Mouse (Mus musculus) midbrain, embryonic 12.5 days (tissue): Measurements from ENCODE around the gene Slc29a2. TPM values are rescaled to one million over a fixed set of nuclear protein-coding genes. Genes with fewer than 3 reads are reported as not detected.
"Not testable (repeated sequence)": the region's sequence is repeated elsewhere in the genome, so short reads cannot be mapped to it uniquely, and the experiment has no call there.

Source experiments
- ATAC-seq: fragments of 200-750 bp; cut with Nextera tagmentation; 2 replicates; pipeline ENCODE4 v1.8.0; 2017; ENCODE audit warnings: low read depth, moderate TSS enrichment, moderate library complexity; ENCODE audit not compliant: low FRiP score
- H3K27ac ChIP-seq: fragments of 300-500 bp; sonication (generic); replicated peaks from 2 replicates; pipeline ENCODE4 v1.5.1; 2016; ENCODE audit warnings: mild to moderate bottlenecking
- H3K27me3 ChIP-seq: fragments of 300-500 bp; sonication (generic); 2 replicates; pipeline ENCODE4 v1.6.1; 2016; ENCODE audit warnings: mild to moderate bottlenecking
- H3K36me3 ChIP-seq: fragments of 300-500 bp; sonication (generic); 2 replicates; pipeline ENCODE4 v1.6.1; 2016
- H3K4me1 ChIP-seq: fragments of 300-500 bp; sonication (generic); 2 replicates; pipeline ENCODE4 v1.6.1; 2016
- H3K4me2 ChIP-seq: fragments of 300-500 bp; sonication (generic); replicated peaks from 2 replicates; pipeline ENCODE4 v1.6.1; 2016; ENCODE audit warnings: mild to moderate bottlenecking, moderate library complexity
- H3K4me3 ChIP-seq: fragments of 300-500 bp; sonication (generic); 2 replicates; pipeline ENCODE4 v1.5.1; 2016; ENCODE audit warnings: mild to moderate bottlenecking
- H3K9ac ChIP-seq: fragments of 300-500 bp; sonication (generic); replicated peaks from 2 replicates; pipeline ENCODE4 v1.6.1; 2016; ENCODE audit warnings: mild to moderate bottlenecking, moderate library complexity
- H3K9me3 ChIP-seq: fragments of 300-500 bp; sonication (generic); 2 replicates; pipeline ENCODE4 v1.6.1; 2016; ENCODE audit warnings: mild to moderate bottlenecking
- WGBS: fragments of 180-500 bp; shearing (Covaris S2); methylation state at CpG from one replicate; pipeline ENCODE4 v1.1.7; 2016; 5-methylcytosine and 5-hydroxymethylcytosine counted together
- polyA plus RNA-seq: library from polyadenylated mRNA; unstranded; fragments of >200 nt; fragmentation: Nextera tagmentation; extraction: Ambion mirVana; gene quantifications from 2 replicates; pipeline ENCODE4 v1.2.1, GENCODE M21; 2016

Gene Slc29a2
- polyA plus RNA-seq, 1 experiment from 2014 or later, result 4.8 TPM

DNA sequence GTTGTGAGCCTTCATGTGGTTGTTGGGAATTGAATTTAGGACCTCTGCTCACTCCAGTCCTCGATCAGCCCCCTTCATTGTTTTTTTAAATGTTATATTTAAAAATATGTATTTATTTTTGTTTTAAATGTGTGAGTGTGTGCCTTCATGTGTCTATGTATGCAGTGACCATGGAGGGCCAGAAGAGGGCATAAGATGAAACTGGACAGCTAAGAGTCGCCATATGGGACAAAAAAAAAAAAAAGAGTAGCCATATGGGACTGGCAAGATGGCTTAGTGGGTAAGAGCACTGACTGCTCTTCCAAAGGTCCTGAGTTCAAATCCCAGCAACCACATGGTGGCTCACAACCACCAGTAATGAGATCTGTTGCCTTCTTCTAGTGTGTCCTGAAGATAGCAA lies 20.0 kb upstream of the Slc29a2 start:
- not testable (repeated sequence) for H3K36me3 ChIP-seq, ATAC-seq, H3K4me2 ChIP-seq, H3K9ac ChIP-seq, H3K4me3 ChIP-seq, H3K27ac ChIP-seq, H3K9me3 ChIP-seq
- 61% methylated on average over 2 of the region's 2 CpGs for WGBS
- H3K27me3 ChIP-seq, result peaks cover 27% of the 10 kb centered on the region
- H3K4me1 ChIP-seq, result peaks cover 11% of the 10 kb centered on the region

DNA sequence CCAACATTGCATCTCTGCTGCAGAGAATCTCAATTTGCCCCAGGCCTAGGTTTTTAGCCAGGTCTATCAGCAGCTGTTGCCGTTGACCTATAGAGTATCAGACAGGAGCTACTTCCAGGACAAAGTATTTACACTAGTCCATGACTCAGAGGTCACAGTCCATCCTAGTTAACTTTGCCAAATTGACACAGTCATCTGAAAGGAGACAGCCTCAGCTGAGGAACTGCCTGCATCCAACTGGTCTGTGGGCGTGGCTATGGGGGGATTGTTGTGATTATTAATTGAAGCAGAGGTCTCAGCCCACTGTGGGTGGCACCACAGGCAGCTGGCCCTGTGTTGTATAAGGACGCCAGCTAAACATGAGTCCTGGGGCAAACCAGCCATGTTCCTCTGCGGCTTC lies 18.7 kb upstream of the Slc29a2 start:
- no peak overlapping the region for H3K27ac ChIP-seq
- no peak overlapping the region for H3K9ac ChIP-seq
- H3K9me3 ChIP-seq, result peaks cover 8% of the 10 kb centered on the region; the same call in 1 of the 2 replicates
- peaks cover 19% of the 10 kb centered on the region; the same call in 1 of the 2 replicates for H3K27me3 ChIP-seq
- H3K4me1 ChIP-seq, result peaks cover 11% of the 10 kb centered on the region
- H3K4me2 ChIP-seq, result no peak overlapping the region
- no peak for ATAC-seq
- no peak overlapping the region for H3K4me3 ChIP-seq
- no peaks in the 10 kb centered on the region for H3K36me3 ChIP-seq
- WGBS, result 76% methylated on average over 4 of the region's 4 CpGs

DNA sequence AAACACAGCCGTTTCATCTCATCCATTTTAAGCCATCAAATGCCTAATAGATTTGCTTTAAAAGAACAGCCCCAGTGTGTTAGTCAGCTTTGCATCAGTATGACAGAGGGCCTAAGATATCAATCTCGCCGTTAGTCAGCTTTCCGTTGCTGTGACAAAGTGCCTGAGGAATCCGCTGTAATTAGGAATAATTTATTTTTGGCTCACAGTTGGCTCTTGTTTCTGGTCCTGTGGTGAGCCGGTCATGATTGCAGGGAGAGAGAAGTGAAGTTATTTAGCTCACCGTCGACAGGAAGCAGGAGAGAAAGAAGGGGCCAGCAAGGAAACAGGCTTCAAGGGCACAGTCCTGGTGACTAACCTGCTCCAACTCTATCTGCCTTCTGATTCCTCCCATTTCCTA lies 10.5 kb upstream of the Slc29a2 start:
- Histone ChIP-seq H3K27ac (no peak overlapping the region), H3K36me3 (no peaks in the 10 kb centered on the region), H3K4me3 (no peak overlapping the region), H3K27me3 (peaks cover 13% of the 10 kb centered on the region), H3K4me1 (no peaks in the 10 kb centered on the region), H3K9me3 (no peaks in the 10 kb centered on the region), H3K4me2 (no peak overlapping the region), H3K9ac (no peak overlapping the region)
- WGBS, result 85% methylated on average over 8 of the region's 8 CpGs
- no peak for ATAC-seq

DNA sequence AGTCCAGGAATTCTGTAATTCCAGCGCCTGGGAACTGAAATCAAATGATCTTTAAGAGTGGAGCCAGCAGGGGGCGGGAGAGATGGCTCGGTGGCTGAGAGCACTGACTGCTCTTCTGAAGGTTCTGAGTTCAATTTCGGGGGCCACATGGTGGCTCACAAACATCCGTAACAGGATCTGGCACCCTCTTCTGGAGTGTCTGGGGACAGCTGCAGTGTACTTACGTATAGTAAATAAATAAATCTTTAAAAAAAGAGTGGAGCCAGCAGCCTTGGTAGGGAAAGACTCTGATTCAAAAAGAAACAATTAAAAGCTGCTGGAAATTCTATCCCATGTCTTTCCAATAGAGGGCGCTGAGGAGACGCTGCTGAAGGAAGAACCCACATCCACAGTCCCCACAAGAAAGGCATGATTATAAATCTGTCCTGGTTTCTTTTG lies 8.7 kb upstream of the Slc29a2 start:
- ATAC-seq, result no peak
- no peaks in the 10 kb centered on the region for H3K4me1 ChIP-seq
- no peaks in the 10 kb centered on the region for H3K9me3 ChIP-seq
- no peak overlapping the region for H3K4me3 ChIP-seq
- H3K27me3 ChIP-seq, result peaks cover 13% of the 10 kb centered on the region
- no peak overlapping the region for H3K9ac ChIP-seq
- no peaks in the 10 kb centered on the region for H3K36me3 ChIP-seq
- H3K27ac ChIP-seq, result no peak overlapping the region
- WGBS, result 16% methylated on average over 8 of the region's 8 CpGs
- no peak overlapping the region for H3K4me2 ChIP-seq

DNA sequence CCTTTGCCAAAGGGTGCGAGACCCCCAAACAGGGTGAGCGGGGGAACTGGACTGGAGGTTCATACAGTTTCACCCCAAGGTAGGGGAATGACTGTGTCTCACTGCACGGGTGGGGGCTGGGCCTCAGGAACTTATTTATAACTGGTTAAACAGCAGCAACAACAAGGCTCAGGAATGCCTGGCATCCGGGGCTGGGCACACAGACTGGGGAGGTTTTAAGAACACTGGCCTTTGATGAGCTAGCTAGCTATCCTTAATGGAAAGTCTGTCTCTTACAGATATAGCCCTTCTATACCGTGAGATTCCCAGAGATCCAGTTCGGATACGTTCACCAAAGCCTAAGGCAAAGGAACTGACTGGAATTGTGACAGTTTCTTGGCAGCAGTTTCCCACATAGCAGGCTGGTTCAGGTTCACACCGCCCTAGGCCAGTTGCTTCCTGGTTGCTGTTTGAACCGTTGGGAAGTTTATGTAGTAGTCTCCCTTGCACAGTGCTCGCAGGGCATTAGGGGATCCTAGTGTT lies 7.4 kb upstream of the Slc29a2 start:
- no peaks in the 10 kb centered on the region for H3K4me1 ChIP-seq
- no peak overlapping the region for H3K27ac ChIP-seq
- H3K36me3 ChIP-seq, result no peaks in the 10 kb centered on the region
- H3K9me3 ChIP-seq, result no peaks in the 10 kb centered on the region
- no peak overlapping the region; the same call in 1 of the 2 replicates for H3K4me2 ChIP-seq
- H3K9ac ChIP-seq, result no peak overlapping the region
- peaks cover 13% of the 10 kb centered on the region for H3K27me3 ChIP-seq
- H3K4me3 ChIP-seq, result no peak overlapping the region
- 50% methylated on average over 10 of the region's 10 CpGs for WGBS
- ATAC-seq, result no peak

DNA sequence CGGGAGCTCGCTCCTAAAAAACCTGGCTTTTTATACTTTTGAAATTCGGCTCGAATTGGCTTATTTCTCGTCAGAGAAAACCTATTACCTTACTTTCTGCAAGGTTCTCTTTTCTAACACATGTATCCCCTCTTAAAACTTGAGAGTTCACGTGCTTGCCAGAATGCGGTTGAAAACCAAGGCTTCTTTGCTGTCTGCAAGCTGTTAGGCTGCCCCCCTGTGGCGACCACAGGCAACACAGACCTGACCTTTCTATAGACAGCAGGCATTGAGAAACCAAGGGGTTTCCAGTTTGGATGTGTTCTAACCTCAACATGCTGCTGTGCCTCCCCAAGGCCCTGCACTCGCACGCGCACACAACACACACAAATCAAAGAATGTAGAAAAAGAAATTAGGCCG lies 6.9 kb upstream of the Slc29a2 start:
- Histone ChIP-seq H3K27me3 (peaks cover 13% of the 10 kb centered on the region), H3K4me3 (no peak overlapping the region), H3K4me1 (no peaks in the 10 kb centered on the region), H3K27ac (no peak overlapping the region), H3K36me3 (no peaks in the 10 kb centered on the region), H3K9ac (no peak overlapping the region), H3K4me2 (no peak overlapping the region; the same call in 1 of the 2 replicates), H3K9me3 (no peaks in the 10 kb centered on the region)
- 26% methylated on average over 12 of the region's 12 CpGs for WGBS
- no peak for ATAC-seq

DNA sequence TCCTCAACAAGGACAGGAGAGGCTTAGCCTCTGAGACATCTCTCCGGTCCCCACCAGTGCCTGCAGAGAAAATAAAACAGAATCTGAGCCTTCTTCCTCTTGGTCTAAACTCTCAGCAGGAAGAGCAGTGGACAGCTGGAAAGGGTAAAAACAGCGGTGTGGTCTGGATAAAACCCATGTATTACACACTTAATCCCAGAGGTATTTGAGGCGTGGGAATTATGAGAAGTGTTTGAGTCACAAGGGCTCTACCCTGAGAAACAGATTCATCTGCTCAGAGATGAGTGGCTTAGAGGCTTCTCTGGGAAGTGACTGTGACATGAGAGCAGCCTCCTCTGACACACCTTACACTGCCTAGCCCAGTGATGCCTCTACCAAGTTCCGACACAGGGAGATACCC lies 6.0 kb upstream of the Slc29a2 start:
- H3K4me1 ChIP-seq, result no peaks in the 10 kb centered on the region
- no peak overlapping the region for H3K4me3 ChIP-seq
- 81% methylated on average over 4 of the region's 4 CpGs for WGBS
- no peak overlapping the region for H3K9ac ChIP-seq
- peaks cover 8% of the 10 kb centered on the region for H3K27me3 ChIP-seq
- no peak overlapping the region for H3K27ac ChIP-seq
- H3K9me3 ChIP-seq, result no peaks in the 10 kb centered on the region
- no peaks in the 10 kb centered on the region for H3K36me3 ChIP-seq
- ATAC-seq, result no peak
- H3K4me2 ChIP-seq, result no peak overlapping the region

DNA sequence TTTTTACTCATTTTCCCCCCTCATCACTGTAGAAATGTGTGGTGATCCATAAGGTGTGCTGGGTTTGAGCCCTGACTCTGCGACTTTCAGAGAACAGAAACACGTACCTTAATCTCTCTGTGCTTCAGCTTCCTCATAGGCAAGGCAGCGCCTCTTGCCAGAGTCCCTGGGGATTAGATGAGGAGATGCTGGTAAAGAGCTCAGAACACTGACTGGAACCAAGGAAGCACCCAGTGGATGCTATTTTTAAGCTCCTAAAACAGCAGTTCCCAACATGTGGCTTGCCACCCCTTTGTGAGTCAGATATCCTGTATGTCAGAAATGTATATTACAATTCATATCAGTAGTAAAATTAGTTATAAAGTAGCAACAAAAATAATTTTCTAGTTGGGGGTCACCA lies 5.5 kb upstream of the Slc29a2 start:
- Histone ChIP-seq H3K9ac (no peak overlapping the region), H3K27ac (no peak overlapping the region), H3K4me3 (no peak overlapping the region), H3K27me3 (peaks cover 3% of the 10 kb centered on the region), H3K4me1 (no peaks in the 10 kb centered on the region), H3K36me3 (no peaks in the 10 kb centered on the region), H3K4me2 (no peak overlapping the region), H3K9me3 (no peaks in the 10 kb centered on the region)
- 84% methylated on average over 3 of the region's 3 CpGs for WGBS
- no peak for ATAC-seq

DNA sequence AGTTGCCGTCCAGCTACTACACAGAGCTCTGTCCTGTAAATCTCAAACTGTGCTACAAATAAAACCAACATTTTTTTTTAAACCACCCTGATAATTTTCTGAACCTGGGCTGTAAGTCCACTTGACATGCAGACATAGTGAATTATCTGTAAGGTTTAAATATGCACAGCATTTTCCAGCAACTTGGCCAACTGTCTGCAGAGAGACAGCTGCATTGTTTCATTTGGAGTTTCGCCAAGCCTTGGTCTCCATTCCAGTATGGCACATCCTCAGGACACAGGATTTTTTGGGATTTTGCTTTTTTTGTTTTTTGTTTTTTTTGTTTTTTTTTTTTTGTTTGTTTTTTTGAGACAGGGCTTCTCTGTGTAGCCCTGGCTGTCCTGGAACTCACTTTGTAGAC lies 2.2 kb upstream of the Slc29a2 start:
- H3K9ac ChIP-seq, result no peak overlapping the region
- no peaks in the 10 kb centered on the region for H3K36me3 ChIP-seq
- H3K27me3 ChIP-seq, result no peaks in the 10 kb centered on the region
- 84% methylated on average over 2 of the region's 2 CpGs for WGBS
- no peak overlapping the region for H3K4me3 ChIP-seq
- no peak overlapping the region for H3K4me2 ChIP-seq
- H3K4me1 ChIP-seq, result peaks cover 5% of the 10 kb centered on the region; the same call in 1 of the 2 replicates
- no peak overlapping the region for H3K27ac ChIP-seq
- no peak for ATAC-seq
- H3K9me3 ChIP-seq, result no peaks in the 10 kb centered on the region

DNA sequence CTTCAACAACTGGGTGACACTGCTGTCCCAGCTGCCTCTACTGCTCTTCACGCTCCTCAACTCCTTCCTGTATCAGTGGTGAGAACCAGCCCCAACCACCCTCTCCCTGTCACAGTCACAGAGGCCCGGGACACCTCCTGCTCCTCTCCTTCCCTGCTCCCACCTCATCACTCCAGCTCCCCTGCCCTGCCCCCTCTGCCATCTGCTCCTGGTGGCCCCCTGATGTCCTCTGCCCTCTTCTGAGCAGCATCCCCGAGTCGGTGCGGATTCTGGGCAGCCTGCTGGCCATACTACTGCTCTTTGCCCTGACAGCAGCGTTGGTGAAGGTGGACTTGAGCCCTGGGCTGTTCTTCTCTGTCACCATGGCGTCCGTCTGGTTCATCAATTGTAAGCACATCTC lies 2.5 kb downstream of the Slc29a2 start:
- Histone ChIP-seq H3K9me3 (no peaks in the 10 kb centered on the region), H3K9ac (no peak overlapping the region; the same call in 1 of the 2 replicates), H3K27me3 (no peaks in the 10 kb centered on the region), H3K27ac (no peak overlapping the region), H3K4me2 (no peak overlapping the region), H3K4me1 (peaks cover 5% of the 10 kb centered on the region; the same call in 1 of the 2 replicates), H3K4me3 (no peak overlapping the region), H3K36me3 (peaks cover 40% of the 10 kb centered on the region)
- ATAC-seq, result no peak
- WGBS, result 88% methylated on average over 8 of the region's 8 CpGs

DNA sequence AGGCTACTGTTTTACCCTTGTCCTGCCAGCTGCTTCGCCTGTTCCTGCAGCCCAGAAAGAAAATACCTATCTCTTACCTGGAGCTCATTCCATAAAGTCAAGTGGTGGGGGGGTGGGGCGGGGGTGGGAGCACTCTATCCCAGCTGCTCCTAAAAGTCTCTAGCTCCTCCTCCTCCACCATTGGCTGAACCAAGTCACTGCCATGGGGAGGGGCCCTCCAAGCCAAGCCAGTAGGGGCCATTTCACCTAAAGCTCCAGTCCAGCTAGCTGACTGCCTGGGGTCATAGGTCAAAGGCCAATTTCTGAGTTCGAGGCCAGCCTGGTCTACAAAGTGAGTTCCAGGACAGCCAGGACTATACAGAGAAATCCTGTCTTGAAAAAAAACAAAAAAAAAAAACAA lies 9.0 kb downstream of the Slc29a2 start:
- no peak overlapping the region for H3K9ac ChIP-seq
- H3K4me1 ChIP-seq, result peaks cover 4% of the 10 kb centered on the region; the same call in 1 of the 2 replicates
- H3K36me3 ChIP-seq, result peaks cover 38% of the 10 kb centered on the region
- ATAC-seq, result no peak
- H3K27ac ChIP-seq, result no peak overlapping the region
- H3K9me3 ChIP-seq, result no peaks in the 10 kb centered on the region
- H3K4me3 ChIP-seq, result no peak overlapping the region
- WGBS, result 85% methylated on average over 3 of the region's 3 CpGs
- no peaks in the 10 kb centered on the region for H3K27me3 ChIP-seq
- H3K4me2 ChIP-seq, result no peak overlapping the region

DNA sequence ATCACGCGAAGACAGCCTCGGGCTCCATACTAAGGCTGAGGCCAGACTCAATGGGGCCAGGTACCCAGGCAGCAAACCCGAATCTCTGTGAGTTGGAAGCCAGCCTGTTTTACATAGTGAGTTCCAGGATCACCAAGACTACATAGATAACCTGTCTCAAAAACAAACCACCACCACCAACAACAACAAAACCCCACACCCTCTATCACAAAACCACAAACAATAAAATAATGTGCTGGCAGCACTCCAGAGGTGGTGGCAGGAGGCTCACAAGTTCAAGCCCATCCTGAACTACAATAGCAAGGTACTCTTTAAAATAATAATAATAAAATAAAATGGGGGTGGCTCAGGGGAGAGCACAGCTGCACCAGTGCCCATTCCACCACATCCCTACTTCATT lies 12.9 kb downstream of the Slc29a2 start:
- H3K27ac ChIP-seq, result no peak overlapping the region
- no peak overlapping the region for H3K4me3 ChIP-seq
- ATAC-seq, result no peak
- H3K36me3 ChIP-seq, result peaks cover 4% of the 10 kb centered on the region; the same call in 1 of the 2 replicates
- WGBS, result 82% methylated on average over 4 of the region's 4 CpGs
- H3K9me3 ChIP-seq, result no peaks in the 10 kb centered on the region
- H3K4me1 ChIP-seq, result peaks cover 30% of the 10 kb centered on the region
- H3K4me2 ChIP-seq, result no peak overlapping the region
- peaks cover 7% of the 10 kb centered on the region; the same call in 1 of the 2 replicates for H3K27me3 ChIP-seq
- H3K9ac ChIP-seq, result no peak overlapping the region
